Mouse (Mus musculus): ENCODE measurements at regions not wholly inside any gene's neighbourhood (a gene's known extent, or its start where the extent isn't known, plus 50 kb on each side); places are given as distances from the start of the nearest gene placed in this dataset.

DNA sequence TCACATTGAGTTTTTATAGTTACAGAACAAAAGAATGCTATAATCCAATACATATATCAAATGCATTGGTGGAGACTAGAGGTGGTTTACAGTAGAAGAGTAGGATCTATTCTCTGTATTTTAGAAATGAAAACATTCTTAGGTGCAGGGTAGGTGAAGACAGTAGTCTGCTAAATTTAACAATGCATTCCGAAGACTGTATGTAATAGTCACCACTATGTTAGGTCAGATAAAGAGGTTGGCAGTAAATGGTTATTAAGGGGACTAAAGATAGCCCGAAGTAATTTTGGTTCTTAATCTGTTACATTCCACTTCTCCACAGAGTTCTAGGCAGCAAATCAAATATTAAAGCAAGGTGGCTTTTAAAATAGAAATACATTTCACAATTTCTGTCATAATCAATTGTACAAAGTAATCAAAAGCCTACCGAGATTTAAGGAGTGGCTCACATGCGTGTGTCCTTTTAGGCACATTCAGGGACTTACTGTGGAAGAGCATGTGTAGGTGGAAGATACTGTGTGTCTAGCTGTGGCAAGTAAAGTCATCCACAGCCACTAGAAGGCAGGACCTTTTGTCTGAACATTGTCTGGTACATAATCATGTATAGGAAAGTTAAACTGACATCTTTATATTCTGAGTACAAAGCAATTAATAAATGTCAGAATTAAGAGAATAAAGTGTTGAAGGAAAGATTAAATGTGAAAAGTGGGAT lies 288.4 kb downstream of the Btg1 start:
- TF ChIP-seq CTCF (IDR thresholded peaks at IDR 0.05; ENCODE audit: extremely low read depth, insufficient read length, insufficient replicate concordance, low read depth, low read length): no peak
- no peak for TF ChIP-seq POLR2A (IDR thresholded peaks at IDR 0.05; ENCODE audit: low read depth, low read length)
